In genomic region chr9:103121546-103121945, GRCm38 (mm10) we compare ENCODE assay signal across 19 mouse cellular contexts.
"Had no signal": no experiment of that assay in that cellular context is flagged by ENCODE, and none has a peak within 500 bp of the region (broad histone marks: within the 10 kb centered on the region; RNA-seq: fewer than 3 reads in every experiment).

No protein-coding gene starts in this region.

- H3K36me3 ChIP-seq: liver, embryonic 15.5 days; lung, embryonic 15.5 days; neural tube, embryonic 12.5 days had no signal

- H3K4me3 ChIP-seq: liver, embryonic 15.5 days; lung, embryonic 15.5 days; megakaryocyte, embryonic 14.5 days; midbrain, embryonic 13.5 days; midbrain, embryonic 15.5 days; neural tube, embryonic 12.5 days had no signal

- H3K4me1 ChIP-seq: liver, embryonic 15.5 days; lung, embryonic 15.5 days; megakaryocyte, embryonic 14.5 days had no signal

- DNase-seq: liver, postnatal 0 days; lung, adult 2 months; lung, postnatal 14 days; lung, postnatal 36 days; right cerebral cortex, postnatal 25 days; right cerebral cortex, postnatal 4 days; spleen, adult 18-20 months; thymus, adult 2 months; thymus, postnatal 25 days; thymus, postnatal 4 days had no signal

- H3K9ac ChIP-seq: liver, embryonic 15.5 days; liver, postnatal 0 days; lung, embryonic 15.5 days; midbrain, embryonic 13.5 days; midbrain, embryonic 15.5 days; neural tube, embryonic 12.5 days had no signal

- H3K27me3 ChIP-seq: liver, embryonic 15.5 days; lung, embryonic 15.5 days; midbrain, embryonic 13.5 days; midbrain, embryonic 15.5 days; neural tube, embryonic 12.5 days had no signal

- H3K27ac ChIP-seq: liver, embryonic 15.5 days; lung, embryonic 15.5 days; macrophage; midbrain, embryonic 13.5 days; midbrain, embryonic 15.5 days; neural tube, embryonic 12.5 days had no signal

- H3K9me3 ChIP-seq: liver, embryonic 15.5 days; lung, embryonic 15.5 days; megakaryocyte, embryonic 14.5 days; midbrain, embryonic 13.5 days; midbrain, embryonic 15.5 days; neural tube, embryonic 12.5 days had no signal

- H3K4me2 ChIP-seq: liver, embryonic 15.5 days; lung, embryonic 15.5 days; midbrain, embryonic 11.5 days; midbrain, embryonic 13.5 days; midbrain, embryonic 15.5 days; neural tube, embryonic 12.5 days had no signal

- ATAC-seq: liver, postnatal 0 days; lung, postnatal 0 days; midbrain, embryonic 13.5 days; midbrain, embryonic 15.5 days had no signal
